Mouse (Mus musculus) yolk sac, embryonic 10.5 days (tissue): ENCODE data around the gene Qser1.
A peak's percentile ranks its signal among the peaks of the same experiment; 100 is the strongest.

Source experiments
- DNase-seq: peaks from one replicate; pipeline ENCODE4 v3.0.0-alpha.2; 2017; ENCODE audit warnings: low spot score

The Qser1 gene

GRCm38 (mm10) chr2:104732562-104733256 is 83.9 kb downstream of the Qser1 start:
- DNase-seq, result peak; percentile 48

- peak; percentile 29 for DNase-seq
These were observed 84.5 kb downstream of the Qser1 start for GRCm38 (mm10) chr2:104732033-104732444.

GRCm38 (mm10) chr2:104727369-104727768 is 89.2 kb downstream of the Qser1 start:
- no peak for DNase-seq

- no peak for DNase-seq
These were observed 94.5 kb downstream of the Qser1 start for GRCm38 (mm10) chr2:104722021-104722420.

- no peak for DNase-seq
These were observed 98.7 kb downstream of the Qser1 start for GRCm38 (mm10) chr2:104717827-104718226.

- no peak for DNase-seq
These were observed 99.3 kb downstream of the Qser1 start for GRCm38 (mm10) chr2:104717231-104717735.

- DNase-seq, result no peak
These were observed 100.3 kb downstream of the Qser1 start, which contains the start of gene Pin1rt1 for GRCm38 (mm10) chr2:104716279-104716678. Pin1rt1 (minus strand) TSS chr2:104716379.

GRCm38 (mm10) chr2:104714254-104714691 is 102.3 kb downstream of the Qser1 start:
- no peak for DNase-seq

GRCm38 (mm10) chr2:104712486-104712809 is 104.1 kb downstream of the Qser1 start:
- no peak for DNase-seq

GRCm38 (mm10) chr2:104711585-104712485 is 104.7 kb downstream of the Qser1 start, which contains the start of gene Tcp11l1:
Tcp11l1 (minus strand) TSS chr2:104712169.
- peak; percentile 72 for DNase-seq

GRCm38 (mm10) chr2:104710670-104711370 is 105.7 kb downstream of the Qser1 start:
- DNase-seq, result no peak

- no peak for DNase-seq
These were observed 106.7 kb downstream of the Qser1 start for GRCm38 (mm10) chr2:104709786-104710337.
